Mouse (Mus musculus): Measurements from ENCODE around the gene Ppp1r32.

DNA sequence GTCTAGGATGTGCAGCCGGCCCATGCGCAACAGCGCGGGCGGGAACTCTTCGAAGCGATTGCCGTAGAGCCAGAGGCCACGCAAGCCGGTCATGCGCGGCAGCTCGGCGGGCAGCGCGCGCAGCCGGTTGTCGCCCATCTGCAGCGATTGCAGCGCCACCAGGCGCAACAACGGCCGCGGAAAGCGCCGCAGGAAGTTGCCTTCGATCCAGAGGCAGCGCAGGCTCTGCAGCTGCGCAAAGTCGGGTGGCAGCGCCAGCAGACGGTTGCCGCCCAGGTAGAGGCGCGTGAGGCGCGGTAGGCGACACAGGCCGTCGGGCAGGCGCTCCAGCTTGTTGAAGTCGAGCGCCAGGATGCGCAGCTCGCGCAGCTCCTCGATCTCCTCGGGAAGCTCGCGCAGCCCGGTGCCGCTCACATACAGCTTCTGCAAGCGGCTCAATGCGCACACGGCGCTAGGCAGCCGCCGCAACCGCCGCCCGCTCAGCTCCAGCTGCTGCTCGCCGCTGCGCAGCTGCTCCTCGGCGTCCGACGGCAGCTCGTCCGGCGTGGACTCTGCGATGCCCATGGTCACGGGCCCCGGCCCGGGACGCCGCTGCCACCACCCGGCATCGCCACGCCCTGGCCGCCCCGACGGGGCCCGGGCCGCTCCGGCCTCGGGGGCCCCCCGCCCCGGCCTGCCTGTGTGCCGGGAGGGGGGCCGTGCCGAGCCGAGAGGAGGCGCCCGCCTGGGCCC is 25.8 kb downstream of the Ppp1r32 start, which contains the start of gene Lrrc10b:
- TF ChIP-seq POLR2A (IDR thresholded peaks at IDR 0.05; ENCODE audit: insufficient read depth, low read length) (no peak), CTCF (IDR thresholded peaks at IDR 0.05; ENCODE audit: low read depth, low read length) (peak; percentile 6), EP300 (IDR thresholded peaks at IDR 0.05; ENCODE audit: insufficient read depth, low read depth, low read length) (no peak)

All from ES-Bruce4 (cell line).